Mouse (Mus musculus) heart, embryonic 14.5 days (tissue): ENCODE measurements around the gene Eci1. TPM values are rescaled to one million over a fixed set of nuclear protein-coding genes. Genes with fewer than 3 reads are reported as not detected.
A peak's percentile ranks its signal among the peaks of the same experiment; 100 is the strongest.

Experiments used
- ATAC-seq: fragments of 200-750 bp; cut with Nextera tagmentation; 2 replicates; pipeline ENCODE4 v1.8.0; 2017; ENCODE audit warnings: low read depth, moderate TSS enrichment; ENCODE audit not compliant: insufficient number of reproducible peaks, insufficient read depth, low FRiP score
- H3K27ac ChIP-seq, 2 experiments: fragments of 200-500 bp in 1 of 2; fragments of 300-500 bp in 1 of 2; sonication (generic) in 1 of 2; replicated peaks in 1 of 2; 2 replicates each; pipeline ENCODE4 v1.5.1; 2012 to 2014; ENCODE audit warnings: low read depth in 2 of 2, low read length in 2 of 2, control low read depth in 1 of 2, mild to moderate bottlenecking in 1 of 2, mixed read lengths in 1 of 2; ENCODE audit not compliant: control insufficient read depth in 1 of 2, insufficient read depth in 1 of 2
- H3K27me3 ChIP-seq: fragments of 300-500 bp; sonication (generic); 2 replicates; pipeline ENCODE4 v1.6.1; 2014; ENCODE audit warnings: mild to moderate bottlenecking, low read length, control low read depth; ENCODE audit not compliant: control insufficient read depth, insufficient read depth
- H3K36me3 ChIP-seq: fragments of 300-500 bp; sonication (generic); 2 replicates; pipeline ENCODE4 v1.6.1; 2014; ENCODE audit warnings: mild to moderate bottlenecking, control low read depth, low read length, mixed read lengths; ENCODE audit not compliant: control insufficient read depth, insufficient read depth
- H3K4me1 ChIP-seq, 2 experiments: fragments of 200-500 bp in 1 of 2; fragments of 300-500 bp in 1 of 2; sonication (generic) in 1 of 2; 2 replicates each; pipeline ENCODE4 v1.6.1; 2012 to 2014; ENCODE audit warnings: low read length in 2 of 2, control low read depth in 1 of 2, mixed read lengths in 1 of 2; ENCODE audit not compliant: control insufficient read depth in 2 of 2, insufficient read depth in 2 of 2
- H3K4me2 ChIP-seq: fragments of 300-500 bp; sonication (generic); 2 replicates; pipeline ENCODE4 v1.6.1; 2014; ENCODE audit warnings: mild to moderate bottlenecking, low read length
- H3K4me3 ChIP-seq, 2 experiments: fragments of 200-500 bp in 1 of 2; fragments of 300-500 bp in 1 of 2; sonication (generic) in 1 of 2; 2 replicates each; pipeline ENCODE4 v1.5.1; 2012 to 2014; ENCODE audit warnings: low read length in 2 of 2, mild to moderate bottlenecking in 2 of 2, control low read depth in 1 of 2, low read depth in 1 of 2, moderate library complexity in 1 of 2; ENCODE audit not compliant: control insufficient read depth in 1 of 2, insufficient read depth in 1 of 2
- H3K9ac ChIP-seq: fragments of 300-500 bp; sonication (generic); 2 replicates; pipeline ENCODE4 v1.6.1; 2014; ENCODE audit warnings: mild to moderate bottlenecking, low read length
- H3K9me3 ChIP-seq: fragments of 300-500 bp; sonication (generic); 2 replicates; pipeline ENCODE4 v1.6.1; 2016; ENCODE audit warnings: low read length, control low read depth; ENCODE audit not compliant: control insufficient read depth
- WGBS: fragments of 180-500 bp; shearing (Covaris S2); extraction: QIAGEN DNeasy Blood & Tissue Kit; methylation state at CpG from one replicate; pipeline ENCODE4 v1.1.7; 2014; 5-methylcytosine and 5-hydroxymethylcytosine counted together
- polyA plus RNA-seq: library from polyadenylated mRNA; unstranded; fragments of >200 nt; fragmentation: Nextera tagmentation; extraction: Ambion mirVana; gene quantifications from 2 replicates; pipeline ENCODE4 v1.2.1, GENCODE M21; 2014

The Eci1 gene
- polyA plus RNA-seq, 1 experiment from 2014 or later: 294 TPM

DNA sequence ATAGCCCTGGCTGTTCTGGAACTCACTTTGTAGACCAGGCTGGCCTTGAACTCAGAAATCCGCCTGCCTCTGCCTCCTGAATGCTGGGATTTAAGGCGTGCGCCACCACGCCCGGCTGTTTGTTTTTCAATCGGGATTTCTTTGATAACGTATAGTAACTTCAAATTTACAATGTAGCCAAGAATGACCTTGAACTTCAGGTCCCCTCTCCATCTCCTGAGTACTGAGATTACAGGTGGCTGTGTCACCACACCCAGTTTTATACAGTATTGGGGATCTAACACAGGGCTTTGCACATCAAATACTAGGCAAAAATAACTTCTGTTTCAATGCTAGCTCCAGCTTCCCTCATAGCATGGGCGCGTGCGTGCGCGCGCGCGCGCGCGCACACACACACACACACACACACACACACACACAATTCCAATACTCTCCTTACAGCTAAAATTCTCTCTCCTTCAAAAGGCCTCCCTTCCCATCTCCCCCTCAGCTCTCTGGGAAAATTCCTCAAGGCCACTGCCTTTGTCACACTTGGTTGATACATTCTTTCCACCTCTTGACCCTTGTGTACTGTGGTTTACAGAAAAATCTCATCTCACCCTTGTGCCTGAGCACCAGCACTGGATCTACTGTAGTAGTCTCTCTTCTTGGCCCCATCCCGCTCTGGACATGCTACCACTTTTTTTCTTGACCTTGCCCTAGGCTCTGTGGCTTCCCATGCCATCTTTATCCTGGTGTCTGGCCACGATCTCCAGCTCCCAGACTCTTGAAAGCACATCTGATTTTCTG, 54.8 kb downstream of the Eci1 start:
- peaks cover 16% of the 10 kb centered on the region for H3K36me3 ChIP-seq
- ATAC-seq: no peak
- 95% methylated on average over 20 of the region's 20 CpGs for WGBS
- no peak overlapping the region for H3K4me2 ChIP-seq
- H3K9ac ChIP-seq: no peak overlapping the region
- no peaks in the 10 kb centered on the region for H3K9me3 ChIP-seq
- H3K4me1 ChIP-seq: peaks cover 10 to 11% of the 10 kb centered on the region in 2 experiments; a peak in 3 of 4 replicates
- no peak overlapping the region for H3K4me3 ChIP-seq
- H3K27ac ChIP-seq: no peak overlapping the region
- H3K27me3 ChIP-seq: no peaks in the 10 kb centered on the region

DNA sequence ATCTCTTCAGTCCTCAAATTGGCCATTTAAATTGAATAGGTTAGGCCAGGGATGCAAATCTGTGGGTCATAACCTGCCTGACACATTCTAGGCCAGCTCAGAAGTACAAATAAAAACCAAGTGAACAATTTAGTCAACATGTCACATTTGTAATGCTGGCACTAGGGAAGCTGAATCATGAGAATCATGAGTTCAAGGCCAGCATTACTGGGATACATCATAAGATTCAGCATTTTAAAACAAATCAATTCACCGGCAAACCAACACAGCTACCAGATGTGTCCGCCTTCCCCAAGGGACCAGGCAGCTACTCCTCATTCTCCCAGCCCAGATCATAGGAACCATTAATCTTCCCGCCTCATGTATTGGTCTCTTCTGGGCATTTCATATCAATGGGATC, 57.1 kb downstream of the Eci1 start:
- WGBS: 86% methylated on average over 3 of the region's 3 CpGs

DNA sequence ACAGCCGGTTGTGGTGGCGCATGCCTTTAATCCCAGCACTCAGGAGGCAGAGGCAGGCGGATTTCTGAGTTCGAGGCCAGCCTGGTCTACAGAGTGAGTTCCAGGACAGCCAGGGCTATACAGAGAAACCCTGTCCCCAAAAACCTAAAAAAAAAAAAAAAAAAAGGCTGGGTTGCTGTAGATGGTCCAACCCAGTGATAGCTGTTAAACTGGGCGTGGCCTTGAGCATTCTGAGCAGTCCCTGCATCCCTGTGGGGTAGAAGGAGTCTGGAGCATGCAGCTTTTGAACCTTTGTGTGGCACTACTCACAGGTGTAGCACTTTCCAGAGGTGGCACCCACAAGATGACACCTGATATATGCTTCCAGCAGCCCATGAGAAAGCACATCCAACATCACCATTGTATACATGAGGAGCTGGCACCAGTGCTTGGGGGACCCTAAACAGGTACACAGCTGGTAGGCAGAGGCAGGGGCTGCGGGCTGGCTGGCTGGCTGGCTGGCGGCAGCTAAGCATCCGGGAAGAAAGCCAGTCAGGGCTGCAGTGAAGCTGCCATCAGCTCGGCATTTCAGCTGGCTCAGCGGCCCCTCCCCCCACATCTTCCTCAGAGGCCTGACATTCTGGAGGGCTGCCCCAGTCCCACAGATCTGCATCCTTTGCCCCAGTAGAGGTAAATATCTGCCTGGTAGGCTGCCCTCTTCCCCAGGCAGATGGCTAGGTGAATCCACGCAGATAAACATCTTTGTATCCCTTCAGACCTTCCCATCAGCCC, 58.8 kb downstream of the Eci1 start:
- Histone ChIP-seq H3K27ac (no peak overlapping the region), H3K27me3 (peaks cover 32% of the 10 kb centered on the region), H3K4me3 (no peak overlapping the region), H3K4me1 (peaks cover 7 to 17% of the 10 kb centered on the region in 2 experiments; a peak in 3 of 4 replicates), H3K9me3 (no peaks in the 10 kb centered on the region), H3K36me3 (no peaks in the 10 kb centered on the region), H3K4me2 (no peak overlapping the region), H3K9ac (no peak overlapping the region)
- WGBS: 38% methylated on average over 11 of the region's 11 CpGs
- ATAC-seq: no peak

More for the DNA sequence above, 57.1 kb downstream of the Eci1 start:
- Histone ChIP-seq H3K27me3 (peaks cover 17% of the 10 kb centered on the region), H3K4me2 (no peak overlapping the region), H3K9ac (no peak overlapping the region), H3K36me3 (no peaks in the 10 kb centered on the region), H3K27ac (no peak overlapping the region), H3K4me3 (no peak overlapping the region), H3K4me1 (peaks cover 7 to 12% of the 10 kb centered on the region in 2 experiments; a peak in 3 of 4 replicates), H3K9me3 (no peaks in the 10 kb centered on the region)
- ATAC-seq: no peak

DNA sequence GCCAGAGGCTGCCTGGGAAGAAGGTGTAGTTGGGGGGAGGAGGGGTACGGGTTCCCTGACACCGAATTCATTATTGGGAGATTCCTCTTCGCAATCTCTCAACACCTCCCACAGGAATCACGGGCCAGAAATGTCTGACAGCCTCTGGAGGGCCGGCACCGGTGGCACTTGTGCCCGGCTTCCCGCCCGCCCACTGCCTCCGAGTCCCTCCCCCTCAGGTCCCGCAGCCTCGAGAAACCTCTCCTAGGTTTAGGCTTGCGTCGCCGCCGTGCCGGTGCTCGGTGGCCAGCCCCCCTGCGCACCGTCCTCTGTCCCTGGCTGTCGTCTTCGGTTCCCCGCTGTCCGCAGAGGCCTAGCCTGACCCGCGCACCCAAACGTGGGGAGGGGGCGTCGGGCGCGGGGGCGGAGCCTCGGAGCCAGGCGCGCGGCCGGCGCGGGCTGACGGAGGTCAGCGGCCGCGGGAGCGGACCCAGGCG, 61.8 kb downstream of the Eci1 start, which contains the start of gene Caskin1:
Caskin1 (plus strand) TSS at position 416 of the 476 bp plus-strand sequence.
- Histone ChIP-seq H3K9me3 (no peaks in the 10 kb centered on the region), H3K27me3 (peaks cover 41% of the 10 kb centered on the region), H3K4me3 (peak within 1 kb of the TSS; percentile 52 to 55), H3K4me1 (peaks cover 7 to 17% of the 10 kb centered on the region in 2 experiments; a peak in 3 of 4 replicates), H3K36me3 (no peaks in the 10 kb centered on the region), H3K27ac (no peak within 1 kb of the TSS), H3K9ac (peak within 1 kb of the TSS; percentile 71), H3K4me2 (peak within 1 kb of the TSS; percentile 98)
- under 1% methylated on average over 45 of the region's 45 CpGs for WGBS
- peak; percentile 44; the same call in 1 of the 2 replicates for ATAC-seq

DNA sequence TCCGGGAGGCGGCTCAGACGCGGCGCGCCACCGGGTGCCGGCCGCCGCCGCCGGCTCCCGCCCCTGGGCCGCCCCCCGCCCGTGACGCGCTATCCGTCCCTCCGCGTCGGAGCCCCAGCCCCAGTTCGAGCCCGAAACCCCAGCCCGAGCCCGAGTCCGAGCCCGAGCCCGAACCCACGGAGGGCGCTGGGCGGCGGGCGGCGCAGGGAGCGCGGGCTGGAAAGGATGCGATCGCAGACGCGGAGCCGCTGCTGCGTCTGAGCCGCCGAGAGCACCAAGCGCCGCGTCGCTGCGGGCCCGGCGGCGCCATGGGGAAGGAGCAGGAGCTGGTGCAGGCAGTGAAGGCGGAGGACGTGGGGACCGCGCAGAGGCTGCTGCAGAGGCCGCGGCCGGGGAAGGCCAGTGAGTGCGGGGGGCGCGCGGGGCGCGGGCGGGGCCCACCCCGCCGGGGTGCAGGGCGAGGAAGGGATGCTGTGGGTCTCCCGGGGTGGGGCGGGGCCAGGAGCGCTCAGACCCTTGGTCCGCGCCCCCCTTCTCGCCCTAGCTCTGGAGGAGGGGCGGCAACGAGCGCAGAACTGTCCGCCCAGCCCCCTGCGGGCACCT, 62.3 kb downstream of the Eci1 start:
- Histone ChIP-seq H3K27ac (no peak overlapping the region), H3K4me1 (peaks cover 7 to 17% of the 10 kb centered on the region in 2 experiments; a peak in 3 of 4 replicates)

More for the DNA sequence above, 62.3 kb downstream of the Eci1 start:
- ATAC-seq: no peak; the same call in 1 of the 2 replicates
- Histone ChIP-seq H3K36me3 (no peaks in the 10 kb centered on the region), H3K4me2 (peak overlapping the region; percentile 98), H3K4me3 (peak overlapping the region; percentile 52 to 55), H3K9ac (peak overlapping the region; percentile 71), H3K9me3 (no peaks in the 10 kb centered on the region), H3K27me3 (peaks cover 41% of the 10 kb centered on the region)
- under 1% methylated on average over 57 of the region's 81 CpGs for WGBS

Other genes with a start within 250 kb of the Eci1 start
- 4.3 and 4.5 TPM in 2 replicates for gene Tbc1d24, start 221.1 kb upstream of the Eci1 start, polyA plus RNA-seq
- gene Ntn3, start 217.1 kb upstream of the Eci1 start, polyA plus RNA-seq: 1.3 and 1.6 TPM in 2 replicates
- 5.2 and 5.4 TPM in 2 replicates for gene Tedc2, start 205.8 kb upstream of the Eci1 start, polyA plus RNA-seq
- 27.8 and 29.1 TPM in 2 replicates for gene Ccnf, start 175.2 kb upstream of the Eci1 start, polyA plus RNA-seq
- gene Abca17, start 75.6 kb upstream of the Eci1 start, polyA plus RNA-seq: 0.07 TPM in 1 of 2 replicates, not detected in the other
- 8.5 and 8.6 TPM in 2 replicates for gene Abca3, start 74.7 kb upstream of the Eci1 start, polyA plus RNA-seq
- gene Rnps1, start 12.1 kb upstream of the Eci1 start, polyA plus RNA-seq: 196 and 203 TPM in 2 replicates
- 1.5 and 2.4 TPM in 2 replicates for gene Dnase1l2, start 16.5 kb downstream of the Eci1 start, polyA plus RNA-seq
- 16.0 and 17.6 TPM in 2 replicates for gene E4f1, start 43.7 kb downstream of the Eci1 start, polyA plus RNA-seq
- gene Pgp, start 43.8 kb downstream of the Eci1 start, polyA plus RNA-seq: 65.7 and 66.6 TPM in 2 replicates
- not detected in 2 replicates for gene Bricd5, start 47.2 kb downstream of the Eci1 start, polyA plus RNA-seq
- 15.2 and 17.5 TPM in 2 replicates for gene Mlst8, start 52.4 kb downstream of the Eci1 start, polyA plus RNA-seq
- 0.26 and 0.62 TPM in 2 replicates for gene Caskin1, start 62.0 kb downstream of the Eci1 start, polyA plus RNA-seq
- 68.8 and 74.4 TPM in 2 replicates for gene Traf7, start 101.3 kb downstream of the Eci1 start, polyA plus RNA-seq
- 1.7 and 1.9 TPM in 2 replicates for gene Rab26, start 107.6 kb downstream of the Eci1 start, polyA plus RNA-seq
- gene Pkd1, start 123.2 kb downstream of the Eci1 start, polyA plus RNA-seq: 16.8 and 18.0 TPM in 2 replicates
- 49.1 and 51.1 TPM in 2 replicates for gene Tsc2, start 206.0 kb downstream of the Eci1 start, polyA plus RNA-seq
- gene Nthl1, start 206.0 kb downstream of the Eci1 start, polyA plus RNA-seq: 7.3 and 7.7 TPM in 2 replicates
- gene Slc9a3r2, start 223.7 kb downstream of the Eci1 start, polyA plus RNA-seq: 59.6 and 60.9 TPM in 2 replicates
- gene Npw, start 231.8 kb downstream of the Eci1 start, polyA plus RNA-seq: not detected in 2 replicates
- 18.4 and 19.4 TPM in 2 replicates for gene Zfp598, start 243.0 kb downstream of the Eci1 start, polyA plus RNA-seq